Mouse (Mus musculus) E14TG2a.4 (cell line): ENCODE measurements at regions not wholly inside any gene's neighbourhood (a gene's known extent, or its start where the extent isn't known, plus 50 kb on each side); places are given as distances from the start of the nearest gene placed in this dataset.

Source experiments
- H3K27me3 ChIP-seq: 2 replicates; pipeline ENCODE4 v1.6.1; 2014; ENCODE audit warnings: low read length, control low read depth; ENCODE audit not compliant: insufficient read depth
- H3K36me3 ChIP-seq: 2 replicates; pipeline ENCODE4 v1.6.1; 2014; ENCODE audit warnings: low read length, control low read depth; ENCODE audit not compliant: insufficient read depth
- H3K4me1 ChIP-seq: replicated peaks from 2 replicates; pipeline ENCODE4 v1.6.1; 2014; ENCODE audit warnings: low read depth, low read length, control low read depth
- H3K4me3 ChIP-seq: replicated peaks from 2 replicates; pipeline ENCODE4 v1.5.1; 2014; ENCODE audit warnings: mild to moderate bottlenecking, low read length
- H3K9me3 ChIP-seq: 2 replicates; pipeline ENCODE4 v1.6.1; 2014; ENCODE audit warnings: low read length, control low read depth
- CTCF ChIP-seq: conservative IDR thresholded peaks from 2 replicates; pipeline ENCODE4 v1.5.1; 2014; ENCODE audit warnings: low read length
- NANOG ChIP-seq: IDR thresholded peaks from 2 replicates; pipeline ENCODE4 v1.6.1; 2014; ENCODE audit warnings: borderline replicate concordance, low read length, mixed read lengths
- POU5F1 ChIP-seq: IDR thresholded peaks from 2 replicates; pipeline ENCODE4 v1.6.1; 2014; ENCODE audit warnings: low read length, borderline replicate concordance

- Histone ChIP-seq H3K36me3 (no peaks in the 10 kb centered on the region), H3K4me1 (peaks cover 12% of the 10 kb centered on the region), H3K9me3 (peaks cover 4% of the 10 kb centered on the region), H3K4me3 (no peak overlapping the region), H3K27me3 (no peaks in the 10 kb centered on the region)
- TF ChIP-seq POU5F1 (no peak), CTCF (no peak), NANOG (no peak)
Measured at GRCm38 (mm10) chr14:47986941-47987340, 133.7 kb upstream of the Peli2 start.

GRCm38 (mm10) chr14:47987392-47988075 is 133.1 kb upstream of the Peli2 start:
- Histone ChIP-seq H3K4me1 (peaks cover 12% of the 10 kb centered on the region), H3K4me3 (no peak overlapping the region), H3K27me3 (no peaks in the 10 kb centered on the region), H3K36me3 (no peaks in the 10 kb centered on the region), H3K9me3 (peaks cover 4% of the 10 kb centered on the region)
- TF ChIP-seq CTCF (no peak), POU5F1 (no peak), NANOG (no peak)

- H3K9me3 ChIP-seq, result peaks cover 4% of the 10 kb centered on the region
- TF ChIP-seq CTCF, result no peak
- TF ChIP-seq NANOG, result no peak
- no peak for TF ChIP-seq POU5F1
- no peak overlapping the region for H3K4me3 ChIP-seq
- H3K36me3 ChIP-seq, result no peaks in the 10 kb centered on the region
- peaks cover 12% of the 10 kb centered on the region for H3K4me1 ChIP-seq
- no peaks in the 10 kb centered on the region for H3K27me3 ChIP-seq
Measured at GRCm38 (mm10) chr14:47988131-47988530, 132.5 kb upstream of the Peli2 start.

DNA sequence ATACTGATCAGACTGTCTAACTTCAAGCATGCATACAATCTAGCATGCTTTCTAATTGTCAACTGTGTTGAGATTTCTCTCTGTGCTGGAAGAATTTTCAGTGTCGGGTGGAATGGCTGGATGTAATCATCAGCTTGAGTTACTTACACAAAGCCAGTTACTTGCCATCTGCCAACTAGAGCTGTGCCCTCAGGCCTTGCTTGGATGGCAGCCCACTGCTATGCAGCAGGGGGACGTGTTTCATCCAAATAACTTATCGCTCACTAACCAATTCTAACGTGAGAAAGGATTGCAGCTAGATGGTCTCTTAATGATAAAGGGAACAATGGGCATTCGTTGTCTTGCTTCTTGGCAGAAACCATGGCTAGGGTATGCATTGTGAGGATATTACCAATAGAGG is 131.3 kb upstream of the Peli2 start:
- Histone ChIP-seq H3K4me1 (peaks cover 12% of the 10 kb centered on the region), H3K9me3 (peaks cover 4% of the 10 kb centered on the region), H3K4me3 (no peak overlapping the region), H3K27me3 (no peaks in the 10 kb centered on the region), H3K36me3 (no peaks in the 10 kb centered on the region)
- no peak for TF ChIP-seq NANOG
- TF ChIP-seq CTCF, result no peak
- no peak for TF ChIP-seq POU5F1

GRCm38 (mm10) chr14:47990716-47991115 is 129.9 kb upstream of the Peli2 start:
- H3K4me3 ChIP-seq, result no peak overlapping the region
- no peaks in the 10 kb centered on the region for H3K27me3 ChIP-seq
- no peaks in the 10 kb centered on the region for H3K36me3 ChIP-seq
- peaks cover 12% of the 10 kb centered on the region for H3K4me1 ChIP-seq
- TF ChIP-seq CTCF, result no peak
- no peak for TF ChIP-seq POU5F1
- TF ChIP-seq NANOG, result no peak
- H3K9me3 ChIP-seq, result no peaks in the 10 kb centered on the region

GRCm38 (mm10) chr14:47991546-47991945 is 129.1 kb upstream of the Peli2 start:
- no peaks in the 10 kb centered on the region for H3K9me3 ChIP-seq
- TF ChIP-seq CTCF (no peak), NANOG (no peak), POU5F1 (no peak)

GRCm38 (mm10) chr14:47992091-47992490 is 128.5 kb upstream of the Peli2 start:
- peaks cover 3% of the 10 kb centered on the region for H3K4me1 ChIP-seq
- H3K9me3 ChIP-seq, result no peaks in the 10 kb centered on the region
- no peak for TF ChIP-seq POU5F1
- TF ChIP-seq CTCF, result no peak
- no peak for TF ChIP-seq NANOG
- H3K36me3 ChIP-seq, result no peaks in the 10 kb centered on the region
- no peaks in the 10 kb centered on the region for H3K27me3 ChIP-seq
- no peak overlapping the region for H3K4me3 ChIP-seq

More at GRCm38 (mm10) chr14:47991546-47991945, 129.1 kb upstream of the Peli2 start:
- H3K4me3 ChIP-seq, result no peak overlapping the region
- H3K4me1 ChIP-seq, result peaks cover 9% of the 10 kb centered on the region
- H3K27me3 ChIP-seq, result no peaks in the 10 kb centered on the region
- no peaks in the 10 kb centered on the region for H3K36me3 ChIP-seq

- Histone ChIP-seq H3K9me3 (0 out of 2 replicates have a peak, but pooled peaks cover under 1% of the 10 kb centered on the region), H3K27me3 (no peaks in the 10 kb centered on the region), H3K4me1 (no peaks in the 10 kb centered on the region), H3K36me3 (no peaks in the 10 kb centered on the region), H3K4me3 (no peak overlapping the region)
- TF ChIP-seq NANOG (no peak), POU5F1 (no peak), CTCF (no peak)
Measured at GRCm38 (mm10) chr14:47992851-47993250, 127.8 kb upstream of the Peli2 start.

DNA sequence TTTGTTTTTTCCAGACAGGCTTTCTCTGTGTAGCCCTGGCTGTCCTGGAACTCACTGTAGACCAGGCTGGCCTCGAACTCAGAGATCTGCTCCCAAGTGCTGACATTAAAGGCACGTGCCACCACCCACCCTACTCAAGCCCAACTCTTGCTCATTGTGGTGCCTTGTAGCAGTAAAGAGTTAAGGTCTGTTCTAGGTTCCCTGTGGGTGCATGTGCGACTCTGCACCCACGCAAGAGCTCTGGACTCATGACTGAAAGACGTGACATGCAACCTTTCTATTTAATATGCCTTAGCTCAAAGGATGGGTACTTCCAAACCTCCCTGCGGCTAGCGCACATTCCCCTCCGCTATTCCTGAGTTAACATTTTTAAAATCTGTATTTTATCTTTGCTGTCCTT is 121.7 kb upstream of the Peli2 start:
- no peak for TF ChIP-seq POU5F1
- no peak for TF ChIP-seq NANOG
- no peak for TF ChIP-seq CTCF
- H3K4me3 ChIP-seq, result no peak overlapping the region
- no peaks in the 10 kb centered on the region for H3K27me3 ChIP-seq
- no peaks in the 10 kb centered on the region for H3K36me3 ChIP-seq
- 0 out of 2 replicates have a peak, but pooled peaks cover 6% of the 10 kb centered on the region for H3K9me3 ChIP-seq
- H3K4me1 ChIP-seq, result no peaks in the 10 kb centered on the region
